Mouse (Mus musculus) retina, embryonic 14.5 days (tissue): Measurements from ENCODE around the gene Olfr1082.
"Not testable (repeated sequence)": the region's sequence is repeated elsewhere in the genome, so short reads cannot be mapped to it uniquely, and the experiment has no call there.

Experiments used
- DNase-seq: peaks from one replicate; pipeline ENCODE4 v3.0.0-alpha.2; 2015; ENCODE audit warnings: low spot score

The Olfr1082 gene

GRCm38 (mm10) chr2:86598866-86599265, at the start of gene Olfr1082:
Olfr1082 (minus strand) TSS chr2:86598966.
- DNase-seq: not testable (repeated sequence)

GRCm38 (mm10) chr2:86639625-86640024, 40.9 kb upstream of the Olfr1082 start, which contains the start of gene Olfr1084:
Olfr1084 (minus strand) TSS chr2:86639725.
- DNase-seq: not testable (repeated sequence)

- DNase-seq: not testable (repeated sequence)
Observed at GRCm38 (mm10) chr2:86558135-86558534, 40.6 kb downstream of the Olfr1082 start, which contains the start of gene Olfr1080. Olfr1080 (minus strand) TSS chr2:86558235.
